Mouse (Mus musculus) cerebellum, adult 9-11 months (tissue): Measurements from ENCODE around the gene Ube2g1.

ENCODE experiments used
- DNase-seq: peaks from one replicate; pipeline ENCODE4 v3.0.0; 2022

Gene Ube2g1

DNA sequence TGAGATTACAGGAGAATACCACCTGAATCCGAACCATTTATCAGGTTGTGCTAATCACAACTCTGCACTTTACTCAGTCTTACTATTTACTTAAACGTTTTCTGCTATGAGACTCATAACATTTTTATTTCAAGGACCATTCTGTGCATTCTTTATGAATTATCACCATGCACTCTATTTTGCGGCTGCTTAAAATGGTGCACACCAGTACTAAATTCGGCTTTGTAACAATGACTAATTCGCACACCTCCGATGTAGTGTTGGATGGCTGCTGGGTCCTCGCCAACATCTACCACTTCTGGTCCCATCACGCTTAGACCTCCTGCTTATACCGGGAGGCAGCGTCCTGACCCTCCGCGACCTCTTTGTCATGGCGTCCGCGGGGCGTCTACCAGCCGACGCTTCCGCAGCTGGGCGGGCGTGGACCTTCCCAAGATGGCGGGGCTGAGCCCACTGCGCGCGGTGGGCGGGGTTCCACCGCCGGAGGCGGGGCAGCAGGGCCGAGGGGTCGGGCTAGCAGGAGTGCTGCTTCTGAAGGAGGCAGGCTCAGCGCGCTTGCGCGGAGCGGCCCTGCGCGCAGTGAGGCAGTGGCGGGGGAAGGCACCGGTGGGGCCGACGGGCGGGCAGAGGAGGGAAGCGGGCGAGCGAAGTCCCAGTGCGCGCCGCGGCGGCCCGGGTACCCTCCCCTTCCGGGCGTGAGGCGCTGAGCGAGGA lies at the start of gene Ube2g1:
Gene Ube2g1, plus strand, starts transcription at position 590 of the 714 bp plus-strand sequence.
- DNase-seq, result peak; percentile 99

DNA sequence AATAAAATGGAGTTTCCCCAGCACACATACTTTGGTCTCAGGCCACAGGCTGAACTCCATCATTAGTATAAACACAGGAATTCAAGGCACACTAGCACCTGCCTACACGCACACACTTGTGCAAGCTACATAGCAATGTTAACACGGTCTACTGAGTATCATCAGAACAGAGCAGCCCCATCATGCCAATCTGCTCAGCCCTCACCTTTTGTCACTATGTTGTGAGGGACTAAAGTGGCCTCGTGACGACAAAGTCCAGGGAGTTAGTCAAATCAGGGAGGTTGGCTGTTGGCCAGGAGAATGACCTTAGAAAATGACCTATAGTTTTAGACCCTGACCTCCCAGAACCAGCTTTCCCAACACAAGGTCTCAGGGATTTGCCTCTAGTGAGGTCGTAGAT lies 48.9 kb upstream of the Ube2g1 start:
- no peak for DNase-seq

DNA sequence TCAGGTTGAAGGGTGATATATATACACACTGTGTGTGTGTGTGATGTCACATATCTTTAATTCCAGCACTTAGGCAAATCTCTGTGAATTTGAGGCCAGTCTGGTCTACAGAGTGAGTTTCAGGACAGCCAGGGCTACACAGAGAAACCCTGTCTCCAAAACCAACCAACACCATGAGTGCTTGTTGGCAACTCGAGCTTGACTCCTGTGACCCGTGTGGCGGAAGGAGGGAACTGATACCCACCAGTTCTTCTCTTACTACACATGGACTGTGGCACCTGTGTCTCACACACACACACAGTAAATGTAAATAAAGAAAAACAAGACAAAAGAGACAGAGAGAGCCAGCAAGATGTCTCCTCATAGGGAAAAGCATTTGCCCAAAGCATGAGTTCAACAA lies 46.4 kb upstream of the Ube2g1 start:
- no peak for DNase-seq

DNA sequence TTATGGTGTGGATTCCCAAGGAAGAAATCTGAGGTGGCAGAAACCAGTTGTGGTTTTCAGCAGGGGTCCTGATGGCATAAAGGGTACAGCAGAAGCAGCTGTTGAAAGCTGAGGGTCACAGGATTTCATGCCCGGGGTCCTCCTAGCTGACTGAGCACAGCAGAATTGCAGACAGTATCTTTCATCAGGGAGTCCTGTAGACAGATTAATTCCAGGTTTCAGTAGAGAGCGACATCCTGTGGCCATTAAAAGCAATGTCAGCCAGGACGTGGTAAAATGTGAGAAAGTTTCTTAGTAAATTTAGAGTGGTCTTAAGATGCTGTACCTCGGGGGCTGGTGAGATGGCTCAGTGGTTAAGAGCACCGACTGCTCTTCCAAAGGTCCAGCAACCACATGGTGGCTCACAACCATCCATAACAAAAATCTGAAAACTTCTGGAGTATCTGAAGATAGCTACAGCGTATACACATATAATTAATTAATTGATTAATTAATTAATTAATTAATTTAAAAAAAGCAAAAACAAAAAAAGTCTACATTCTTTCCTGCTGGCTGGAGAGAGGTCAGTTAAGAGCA lies 42.8 kb upstream of the Ube2g1 start:
- no peak for DNase-seq

DNA sequence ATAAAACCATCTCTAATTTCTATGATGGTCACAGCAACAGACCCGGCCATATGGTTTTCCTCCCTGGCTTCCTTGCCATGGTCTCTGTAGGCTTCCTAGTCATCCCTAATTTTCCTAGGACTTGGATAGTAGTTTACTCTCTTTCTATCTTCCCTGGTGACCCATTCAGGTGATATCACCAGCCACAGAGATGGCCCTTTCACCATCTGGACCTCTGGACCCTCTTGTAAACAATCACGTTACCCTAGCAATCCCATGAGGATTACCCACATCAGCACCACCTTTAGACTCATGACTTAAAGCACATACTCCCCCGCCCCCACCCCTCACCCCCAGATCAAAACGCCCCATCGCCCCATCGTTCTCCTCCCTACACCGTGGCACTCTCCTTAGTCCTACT lies 40.8 kb upstream of the Ube2g1 start:
- no peak for DNase-seq

DNA sequence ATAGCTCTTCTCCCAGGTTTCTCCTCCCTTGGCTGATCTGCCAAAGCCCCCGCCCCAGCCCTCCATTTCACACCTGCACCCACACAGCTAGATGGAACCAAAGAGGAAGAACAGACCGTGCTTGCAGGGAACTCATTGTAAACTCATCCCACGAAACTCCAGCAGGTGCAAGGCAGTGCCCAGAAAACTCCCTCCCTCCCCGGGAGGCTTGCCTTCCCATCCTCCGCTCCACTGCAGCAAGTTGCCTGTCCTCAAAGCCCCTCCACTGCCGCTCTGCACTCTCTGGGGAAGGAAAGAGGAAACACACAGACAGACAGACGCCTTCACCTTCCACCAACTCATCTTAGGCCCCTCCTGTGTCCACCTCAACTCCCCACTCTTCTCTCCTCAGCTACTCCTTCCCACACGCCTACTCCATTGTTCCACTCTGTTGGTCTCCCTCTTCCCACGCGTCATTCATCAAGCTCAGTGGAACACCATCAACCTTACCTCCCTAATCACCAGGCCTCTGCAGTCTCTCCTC lies 40.2 kb upstream of the Ube2g1 start:
- DNase-seq, result no peak

DNA sequence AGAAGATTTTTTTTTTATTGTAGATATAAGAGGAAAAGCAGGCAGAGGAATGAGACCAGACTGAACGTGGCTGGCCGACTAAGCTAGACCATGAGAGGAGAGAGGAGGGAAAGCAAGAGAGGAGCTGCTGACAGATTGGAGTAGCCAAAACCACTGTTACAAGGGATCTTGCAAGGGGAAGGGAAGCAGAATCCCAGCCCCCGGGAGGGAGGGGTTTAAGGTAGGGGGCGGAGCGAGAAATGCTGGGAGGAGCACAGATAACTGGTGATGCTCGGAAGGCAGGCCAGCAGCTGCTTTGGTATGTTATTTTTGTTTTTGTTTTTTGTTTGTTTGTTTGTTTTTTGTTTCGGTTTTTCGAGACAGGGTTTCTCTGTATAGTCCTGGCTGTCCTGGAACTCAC lies 38.0 kb upstream of the Ube2g1 start:
- no peak for DNase-seq

DNA sequence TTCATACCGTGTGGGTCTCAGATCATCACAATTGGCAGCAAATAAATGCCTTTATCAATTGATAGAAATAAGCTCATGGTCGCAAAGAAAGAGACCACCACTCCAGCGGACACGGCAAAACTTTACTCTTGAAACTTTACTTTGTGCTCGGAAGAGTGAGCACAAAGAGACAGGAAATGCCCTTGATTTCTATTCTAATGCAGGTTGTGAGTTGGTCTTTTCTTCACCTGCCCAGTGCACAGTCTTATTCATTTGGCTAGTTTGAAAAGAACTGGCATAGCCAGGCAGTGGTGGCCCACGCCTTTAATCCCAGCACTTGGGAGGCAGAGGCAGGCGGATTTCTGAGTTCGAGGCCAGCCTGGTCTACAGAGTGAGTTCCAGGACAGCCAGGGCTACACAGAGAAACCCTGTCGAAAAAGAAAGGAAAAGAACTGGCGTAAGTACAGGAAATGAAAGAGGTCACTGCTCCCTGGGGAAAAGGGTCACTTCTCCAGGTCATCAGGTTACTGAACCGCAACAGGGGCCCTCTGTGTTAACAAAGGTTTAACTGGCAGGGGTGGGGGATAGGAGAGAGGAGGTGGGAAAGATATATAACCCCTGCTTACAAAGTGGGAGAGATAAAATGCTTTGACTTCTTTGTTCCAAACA lies 37.3 kb upstream of the Ube2g1 start:
- no peak for DNase-seq

DNA sequence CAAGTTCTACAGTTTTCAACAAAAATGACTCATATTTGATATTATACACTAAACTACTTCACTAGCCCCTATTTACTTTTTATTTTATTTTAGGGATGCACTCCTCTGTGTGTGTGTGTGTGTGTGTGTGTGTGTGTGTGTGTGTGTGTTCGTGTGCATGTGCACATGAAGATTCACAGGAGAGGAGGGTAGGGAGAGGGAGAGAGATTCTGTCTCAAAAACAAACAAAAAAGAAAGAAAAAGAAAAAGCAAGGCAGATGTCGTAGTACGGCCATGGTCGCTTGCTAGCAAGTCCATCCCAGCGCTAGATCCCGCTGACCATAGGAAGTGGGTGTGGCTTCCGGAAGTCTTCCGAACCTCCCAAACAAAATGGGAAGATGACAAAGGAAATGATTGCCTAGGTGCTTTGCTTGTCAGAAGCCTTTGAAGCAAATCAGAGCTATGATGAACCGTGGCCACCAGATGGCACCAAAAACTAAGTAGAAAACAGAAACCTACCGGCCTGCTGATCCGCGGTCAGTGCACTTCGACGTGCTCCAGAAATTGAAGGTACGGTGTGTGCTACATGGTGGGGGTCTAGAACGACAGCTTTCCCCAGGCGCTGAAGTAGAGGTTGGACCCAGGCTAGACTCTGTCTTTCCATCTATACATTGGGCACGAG lies 36.6 kb upstream of the Ube2g1 start:
- peak; percentile 79 for DNase-seq

DNA sequence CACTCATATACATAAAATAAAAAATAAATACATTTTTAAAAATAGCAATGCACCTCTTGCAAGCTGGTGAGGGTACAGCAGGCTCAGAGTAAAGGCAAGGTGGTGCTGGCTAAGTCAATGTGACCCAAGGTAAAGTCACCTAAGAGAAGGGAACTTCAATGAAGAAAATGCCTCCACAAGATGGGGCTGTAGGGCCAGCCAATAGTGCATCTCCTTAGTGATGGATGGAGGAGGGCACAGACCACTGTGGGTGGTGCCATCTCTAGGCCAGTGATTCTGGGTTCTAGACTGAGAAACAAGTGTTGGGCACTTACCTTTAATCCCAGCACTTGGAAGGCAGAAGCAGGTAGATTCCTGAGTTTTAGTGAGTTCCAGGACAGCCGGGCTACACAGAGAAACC lies 33.3 kb upstream of the Ube2g1 start:
- DNase-seq, result no peak

DNA sequence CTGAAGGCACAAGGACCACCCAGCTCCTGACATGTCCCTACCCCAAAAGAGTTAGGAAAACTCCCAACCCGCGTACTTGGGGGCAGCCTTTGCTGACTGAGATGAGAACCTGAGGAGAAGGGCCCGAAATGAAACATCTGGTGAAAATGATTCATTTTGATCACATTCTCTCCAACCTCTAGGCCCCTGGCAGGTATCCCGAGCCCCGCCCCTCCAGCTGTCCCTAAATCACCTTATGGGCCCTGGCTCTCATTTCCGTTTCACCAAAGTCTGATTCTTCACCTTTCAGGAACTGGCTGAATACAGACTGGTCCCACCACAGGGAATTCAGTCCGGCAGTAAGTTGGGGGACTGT lies 31.0 kb upstream of the Ube2g1 start:
- no peak for DNase-seq

DNA sequence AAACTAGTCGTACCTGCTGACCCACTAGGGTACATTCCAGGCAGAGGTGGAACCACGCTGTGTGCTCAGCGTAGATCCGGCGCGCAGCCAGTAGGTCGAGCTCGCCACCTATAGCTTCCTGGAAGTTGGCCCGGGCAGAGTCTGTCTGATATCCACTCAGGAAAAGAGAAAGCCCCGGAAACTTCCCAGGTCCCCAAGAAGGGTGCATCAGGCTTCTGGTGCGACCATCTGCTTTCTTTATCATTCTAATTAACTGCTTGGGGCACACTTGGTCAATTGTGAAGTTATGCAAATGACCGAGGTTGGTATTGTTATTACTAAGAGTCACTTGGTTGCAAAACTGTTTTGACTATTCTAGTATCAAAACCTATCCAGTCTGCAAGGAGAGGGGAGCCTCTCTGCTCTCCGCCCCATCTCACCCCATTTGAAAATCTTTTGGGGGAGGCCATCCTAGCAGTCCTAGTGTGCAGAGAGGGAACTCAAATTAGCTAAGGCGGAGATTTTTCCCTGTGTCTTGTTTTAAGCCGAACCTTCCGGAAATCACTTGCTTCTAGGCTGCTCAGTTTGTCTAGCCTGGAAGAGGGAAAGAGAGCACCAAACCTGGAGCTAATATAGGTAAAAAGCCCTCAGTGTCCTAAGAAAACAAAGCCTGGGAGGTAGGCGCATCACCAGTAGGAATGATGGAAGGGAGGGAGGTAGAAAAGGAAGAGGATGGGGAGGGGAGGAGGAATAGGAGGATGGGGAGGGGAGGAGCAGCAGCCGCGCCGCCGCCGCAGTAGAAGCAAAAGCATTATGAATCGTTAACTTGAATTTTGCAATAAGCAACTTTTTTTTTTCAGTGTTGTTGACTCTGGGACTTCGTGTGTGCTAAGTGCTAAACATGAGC lies 30.4 kb upstream of the Ube2g1 start:
- DNase-seq, result peak; percentile 69

DNA sequence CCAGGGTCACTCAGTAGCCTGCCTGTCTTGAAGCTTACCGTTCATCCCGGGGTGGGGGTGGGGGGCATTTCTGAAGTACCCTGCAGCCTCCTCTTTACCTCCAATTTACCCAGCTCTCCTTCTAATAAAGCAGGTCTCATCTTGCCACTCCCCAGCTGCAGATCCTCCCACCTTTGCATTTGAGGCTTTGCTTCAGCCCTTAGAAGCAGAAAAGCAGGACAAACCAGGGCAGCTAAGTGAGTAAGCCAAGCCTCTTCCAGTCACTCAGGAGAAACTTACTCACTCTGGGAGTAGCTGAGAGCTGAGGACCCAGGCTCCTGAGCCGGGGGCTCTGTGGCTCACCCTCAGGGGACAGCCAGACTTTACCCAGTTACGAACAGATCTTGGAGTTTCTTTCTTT lies 28.6 kb upstream of the Ube2g1 start:
- no peak for DNase-seq

DNA sequence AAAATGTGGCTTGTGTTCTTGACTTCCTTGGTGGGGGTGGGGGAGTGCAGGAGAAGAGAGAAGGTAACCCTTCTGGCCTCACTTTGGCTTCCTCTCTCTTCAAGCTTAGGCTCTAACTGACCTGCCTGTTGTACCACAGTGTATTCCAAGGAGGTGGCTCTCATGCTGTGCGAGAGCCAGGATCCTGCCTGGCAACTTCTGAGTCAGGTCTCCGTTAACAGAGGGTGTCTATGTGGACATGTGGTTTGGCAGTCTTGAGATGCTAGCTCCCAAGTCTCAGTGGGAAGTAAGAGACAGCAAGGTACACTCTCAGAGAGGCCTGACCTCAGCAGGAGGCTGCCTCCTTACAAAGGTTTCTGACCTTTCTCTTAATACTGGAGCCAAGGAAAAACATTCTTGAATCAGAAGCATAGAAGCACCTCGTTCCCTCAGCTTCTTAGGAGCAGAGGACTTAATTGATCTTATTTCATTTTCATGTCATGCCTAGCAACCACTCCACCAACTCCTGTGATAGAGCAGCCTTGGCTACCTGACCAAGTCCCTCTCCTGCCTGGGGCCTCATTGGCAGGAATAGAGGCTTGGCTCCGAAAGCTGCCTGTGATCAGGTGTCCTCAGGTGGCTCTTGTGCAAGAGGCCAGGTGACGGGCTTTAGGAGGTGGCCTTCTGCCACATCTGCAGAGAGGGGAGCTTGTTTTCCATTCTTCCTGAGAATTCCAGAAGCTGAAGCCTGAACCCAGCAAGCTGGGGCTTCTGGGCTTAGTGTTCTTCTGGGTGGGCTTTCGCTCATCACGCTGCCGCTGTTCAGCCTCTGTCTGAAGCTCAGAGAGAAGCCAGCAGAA lies 25.3 kb upstream of the Ube2g1 start:
- DNase-seq, result peak; percentile 57

DNA sequence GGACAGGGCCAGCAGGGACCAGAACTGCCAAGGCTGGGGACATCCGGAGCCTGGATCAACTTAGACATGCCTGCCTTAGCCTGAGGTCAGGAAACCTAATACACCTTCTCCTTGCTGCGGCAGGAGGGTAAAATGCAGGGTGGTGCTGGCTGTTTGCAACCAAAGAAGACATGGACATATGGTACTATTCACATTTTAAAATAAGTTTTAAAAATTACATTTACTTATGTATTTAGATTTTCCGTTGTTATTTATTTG lies 24.7 kb upstream of the Ube2g1 start:
- no peak for DNase-seq

DNA sequence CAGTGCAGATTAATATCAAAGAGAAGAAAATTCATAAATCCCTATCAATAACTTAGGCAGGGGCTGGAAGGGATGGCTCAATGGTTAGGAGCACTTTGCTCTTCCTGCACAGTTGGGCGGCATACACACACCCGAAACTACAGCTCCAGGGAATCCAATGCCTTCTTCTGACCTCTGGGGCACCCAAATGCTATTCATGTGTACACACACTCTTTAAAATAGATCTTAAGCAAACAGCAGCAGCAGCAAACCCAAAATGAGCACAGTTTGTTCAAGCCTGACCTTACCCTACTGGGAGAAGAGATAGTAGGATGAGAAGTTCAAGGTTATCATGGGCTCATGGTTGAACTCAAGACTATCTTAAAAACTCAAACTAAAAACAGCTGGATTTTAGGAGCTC lies 24.0 kb upstream of the Ube2g1 start:
- DNase-seq, result no peak

DNA sequence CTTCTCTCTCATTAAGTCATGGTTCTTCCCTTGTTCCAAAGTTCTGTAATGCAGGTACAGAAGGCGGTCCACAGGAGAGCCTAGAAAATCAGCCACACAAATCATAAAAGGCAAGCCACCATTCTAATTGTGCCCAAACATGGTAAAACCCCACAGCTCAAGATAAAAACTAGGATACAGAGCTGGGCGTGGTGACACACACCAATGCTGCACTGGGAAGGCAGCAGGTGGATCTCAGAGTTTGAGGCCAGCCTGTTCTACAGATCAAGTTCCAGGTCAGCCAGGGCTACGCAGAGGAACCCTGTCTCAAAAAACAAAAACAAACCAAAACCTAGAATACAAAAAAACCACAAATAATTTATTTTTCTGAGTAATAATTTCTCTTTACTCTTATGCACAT lies 20.5 kb upstream of the Ube2g1 start:
- no peak for DNase-seq

DNA sequence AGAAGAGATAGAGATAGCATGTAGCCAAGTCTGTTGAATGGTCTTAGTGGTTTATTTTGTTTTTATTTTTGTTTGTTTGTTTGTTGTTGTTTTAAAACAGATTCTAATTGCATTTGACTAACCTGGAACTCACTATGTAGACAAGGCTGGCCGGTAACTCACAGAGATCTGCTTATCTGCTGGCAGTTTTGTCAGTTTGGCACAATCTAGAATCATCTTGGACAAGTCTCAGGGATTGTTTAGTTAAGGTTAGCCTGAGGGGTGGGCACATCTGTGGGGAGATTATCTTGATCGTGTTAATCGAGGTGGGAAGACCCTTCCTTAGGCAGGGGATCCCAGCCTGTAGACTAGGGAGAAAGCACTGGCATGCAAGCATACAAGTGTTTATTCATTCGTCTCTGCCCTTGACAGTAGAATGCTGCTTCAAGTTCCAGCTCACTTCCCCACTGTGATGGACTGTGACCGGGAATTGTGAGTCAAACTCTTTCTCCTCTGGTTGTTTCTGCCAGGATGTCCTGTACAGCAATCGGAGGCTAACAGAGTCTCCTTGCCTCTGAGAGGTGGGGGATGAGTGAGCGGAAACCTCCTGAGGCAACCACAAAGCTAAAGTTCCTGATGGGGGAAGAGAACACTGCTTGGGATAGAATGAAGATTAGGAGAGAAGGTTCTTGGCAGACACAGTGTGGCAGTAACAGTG lies 19.4 kb upstream of the Ube2g1 start:
- DNase-seq, result no peak

DNA sequence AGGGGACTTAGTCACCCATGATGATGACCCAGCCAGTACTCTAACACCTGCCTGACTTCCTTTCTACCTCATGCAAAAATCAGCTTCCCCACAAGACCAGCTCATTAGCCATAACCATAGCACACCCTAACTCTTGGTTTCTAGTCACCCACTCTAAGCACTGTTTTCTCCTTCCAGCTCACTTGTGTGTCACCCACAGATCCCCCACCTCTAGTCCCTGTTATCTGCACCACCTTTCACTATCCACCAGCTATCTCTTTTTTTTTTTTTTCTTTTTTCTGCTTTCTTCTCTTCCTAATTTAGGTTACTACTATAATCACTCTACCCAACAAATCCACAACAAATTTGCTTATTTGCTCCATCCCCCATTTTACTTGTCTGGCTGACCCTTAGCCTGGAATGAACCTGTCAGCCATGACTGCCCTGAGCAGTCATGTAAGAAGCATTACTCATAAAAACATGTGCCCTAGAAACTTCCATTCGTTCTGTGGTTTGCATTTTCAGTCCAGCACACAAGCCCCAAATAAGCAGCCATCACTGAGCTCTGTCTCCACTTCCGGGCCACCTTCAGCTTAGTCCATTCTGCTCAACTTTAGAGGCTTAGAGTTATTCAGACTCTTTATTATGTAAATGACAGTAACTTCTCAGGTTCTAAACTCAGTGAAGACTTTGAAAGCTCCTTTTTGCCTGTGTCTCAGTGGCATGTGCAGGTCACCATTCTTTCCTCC lies 11.9 kb upstream of the Ube2g1 start:
- no peak for DNase-seq

DNA sequence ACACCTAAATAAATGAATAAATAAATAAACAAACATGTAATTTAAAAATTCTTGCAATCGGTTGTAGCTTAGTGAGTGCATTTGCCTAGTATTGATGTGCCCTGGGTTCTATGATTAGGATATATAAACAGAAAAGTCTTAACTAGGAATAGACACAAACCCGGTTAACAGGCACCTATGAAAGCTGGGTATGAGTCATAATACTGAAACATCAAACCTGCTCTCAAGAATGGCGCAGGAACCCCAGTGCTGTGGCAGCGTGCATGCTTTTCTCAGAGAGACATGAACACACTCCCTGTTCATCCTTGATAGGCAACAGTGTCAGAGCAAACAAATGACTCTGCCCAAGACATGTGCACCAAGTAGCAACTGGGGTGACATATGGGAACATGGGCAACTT lies 9.3 kb upstream of the Ube2g1 start:
- DNase-seq, result no peak
